Mouse (Mus musculus) lung, adult 2 months (tissue): ENCODE data around the gene Psmd8.

Experiments used
- CTCF ChIP-seq: fragments of 200-500 bp; IDR thresholded peaks from 2 replicates; pipeline ENCODE4 v1.5.1; 2011; ENCODE audit warnings: mild to moderate bottlenecking, low read length, control low read depth; ENCODE audit not compliant: insufficient read depth
- POLR2A ChIP-seq: fragments of 200-500 bp; IDR thresholded peaks from 2 replicates; pipeline ENCODE4 v1.6.1; 2011; ENCODE audit warnings: low read depth, mild to moderate bottlenecking, control low read depth, low read length, borderline replicate concordance; ENCODE audit errors: extremely low read depth

GRCm38 (mm10) chr7:29225520-29225919, 45.0 kb upstream of the Psmd8 start:
- no peak for TF ChIP-seq CTCF
- TF ChIP-seq POLR2A = no peak
